Mouse (Mus musculus) testis, postnatal 10 days (tissue): Measurements from ENCODE around the gene Hist1h4f.
"Not testable (repeated sequence)": the region's sequence is repeated elsewhere in the genome, so short reads cannot be mapped to it uniquely, and the experiment has no call there.

ENCODE experiments used
- DNase-seq: peaks from one replicate; pipeline ENCODE4 v3.0.0; 2021; ENCODE audit warnings: low spot score

Gene Hist1h4f

GRCm38 (mm10) chr13:23554925-23555838 lies 3.7 kb upstream of the Hist1h4f start:
- peak; percentile 76 for DNase-seq

GRCm38 (mm10) chr13:23554393-23554792 lies 2.9 kb upstream of the Hist1h4f start:
- no peak for DNase-seq

GRCm38 (mm10) chr13:23552962-23553361 lies 1.5 kb upstream of the Hist1h4f start, which contains the start of gene Hist1h1d:
Gene Hist1h1d, plus strand, starts transcription at chr13:23553262.
- DNase-seq: no peak

GRCm38 (mm10) chr13:23551931-23552914 lies 775 bp upstream of the Hist1h4f start:
- DNase-seq: no peak

GRCm38 (mm10) chr13:23550761-23551145 lies 695 bp downstream of the Hist1h4f start:
- no peak for DNase-seq

- DNase-seq: no peak
Measured at GRCm38 (mm10) chr13:23546694-23547093, 4.8 kb downstream of the Hist1h4f start.

GRCm38 (mm10) chr13:23544787-23545120 lies 6.7 kb downstream of the Hist1h4f start:
- DNase-seq: not testable (repeated sequence)

GRCm38 (mm10) chr13:23543965-23544786 lies 7.3 kb downstream of the Hist1h4f start, which contains the start of gene Hist1h3f:
Gene Hist1h3f, plus strand, starts transcription at chr13:23544052.
- DNase-seq: peak; percentile 63

- peak; percentile 49 for DNase-seq
Measured at GRCm38 (mm10) chr13:23542999-23543607, 8.3 kb downstream of the Hist1h4f start, which contains the start of gene Hist1h2bh. Gene Hist1h2bh, minus strand, starts transcription at chr13:23543392.

- not testable (repeated sequence) for DNase-seq
Measured at GRCm38 (mm10) chr13:23542225-23542980, 9.0 kb downstream of the Hist1h4f start.

GRCm38 (mm10) chr13:23541497-23541896 lies 10.0 kb downstream of the Hist1h4f start:
- no peak for DNase-seq

GRCm38 (mm10) chr13:23539821-23540220 lies 11.6 kb downstream of the Hist1h4f start:
- not testable (repeated sequence) for DNase-seq

- no peak for DNase-seq
Measured at GRCm38 (mm10) chr13:23538249-23538648, 13.2 kb downstream of the Hist1h4f start.

- DNase-seq: no peak
Measured at GRCm38 (mm10) chr13:23537006-23537710, 14.3 kb downstream of the Hist1h4f start.

GRCm38 (mm10) chr13:23536076-23536822 lies 15.2 kb downstream of the Hist1h4f start:
- no peak for DNase-seq

- DNase-seq: peak; percentile 89
Measured at GRCm38 (mm10) chr13:23535137-23536075, 16.0 kb downstream of the Hist1h4f start, which contains the start of gene Hist1h3g. Gene Hist1h3g, plus strand, starts transcription at chr13:23535422.

- DNase-seq: no peak
Measured at GRCm38 (mm10) chr13:23534368-23535131, 16.9 kb downstream of the Hist1h4f start.
